Mouse (Mus musculus): ENCODE measurements around the gene Pfas.
A peak's percentile ranks its signal among the peaks of the same experiment; 100 is the strongest.

Pfas gene

DNA sequence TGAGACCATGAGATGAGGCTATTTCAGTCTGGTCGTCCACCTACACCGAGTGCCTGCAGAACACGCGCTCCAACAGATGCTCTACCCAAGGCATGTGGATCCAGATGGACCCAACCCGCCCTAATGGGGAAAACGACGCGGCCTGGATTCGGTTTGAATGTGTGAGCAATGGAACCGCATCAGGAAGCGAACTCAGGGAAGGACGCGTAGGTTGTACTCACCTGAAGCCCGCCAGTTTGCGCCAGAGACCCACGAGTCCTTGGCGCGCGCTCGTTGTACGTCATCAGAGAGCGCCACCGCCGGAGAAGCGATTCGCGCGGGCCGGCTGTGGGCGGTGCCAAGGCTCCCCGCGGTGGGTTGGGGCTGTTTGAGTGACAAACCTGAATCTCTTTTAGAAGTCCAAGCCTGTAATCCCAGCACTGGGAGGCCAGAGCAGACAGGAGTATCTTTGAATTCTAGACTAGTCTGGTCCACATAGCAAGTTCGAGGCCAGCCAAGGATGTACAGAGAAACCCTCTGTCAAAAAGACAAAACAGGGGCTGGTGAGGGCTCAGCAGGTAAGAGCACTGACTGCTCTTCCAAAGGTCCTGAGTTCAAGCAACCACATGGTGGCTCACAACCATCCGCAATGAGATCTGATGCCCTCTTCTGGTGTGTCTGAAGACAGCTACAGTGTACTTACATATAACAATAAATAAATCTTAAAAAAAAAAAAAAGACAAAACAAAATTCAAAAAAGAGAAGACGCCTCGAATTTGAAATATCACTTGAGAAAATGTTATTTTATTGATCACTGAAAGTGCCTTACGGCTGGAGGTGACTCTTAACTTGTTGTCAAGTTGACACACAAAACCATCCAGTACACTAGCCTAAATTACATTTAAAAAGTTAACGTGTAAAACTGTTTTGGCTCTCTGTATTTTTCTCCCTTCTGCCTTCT lies at the start of gene Pfas:
TSS of gene Pfas (minus strand) at position 279 of the 940 bp plus-strand sequence.
- peak; percentile 99 for DNase-seq (ENCODE audit: low read depth, low spot score)

GRCm38 (mm10) chr11:69053848-69054247 lies 45.6 kb upstream of the Pfas start:
- peak; percentile 76 for DNase-seq (ENCODE audit: low read depth, low spot score)

DNA sequence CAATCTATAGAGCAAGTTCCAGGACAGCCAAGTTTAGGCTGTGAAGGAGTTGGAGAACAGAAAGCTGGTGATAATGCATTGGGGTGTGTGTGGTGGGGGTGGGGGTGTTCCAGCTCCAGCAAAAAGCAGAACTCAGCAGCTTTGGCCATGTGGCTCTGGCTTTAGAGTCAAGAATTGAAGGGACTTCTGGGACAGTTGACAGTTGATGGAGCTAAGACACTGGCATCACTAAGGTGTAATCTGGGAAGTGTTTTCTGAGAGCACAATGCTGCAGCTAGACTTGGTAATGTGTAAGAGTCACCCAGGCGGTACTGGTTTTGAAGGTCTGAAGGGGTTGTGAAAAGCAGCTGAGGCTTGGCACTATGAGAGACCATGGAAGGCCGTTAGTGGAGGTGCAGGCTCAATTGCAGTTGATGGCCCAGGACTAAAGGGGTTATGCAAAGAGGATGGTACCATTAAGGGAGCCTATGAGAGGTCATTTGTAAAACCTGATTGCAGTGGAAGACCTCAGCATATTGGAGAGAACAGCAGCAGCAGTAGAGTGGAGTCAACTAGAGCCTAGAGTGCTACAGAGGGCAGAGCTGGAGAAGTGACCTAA lies 44.7 kb upstream of the Pfas start:
- no peak for DNase-seq (ENCODE audit: low read depth, low spot score)

DNA sequence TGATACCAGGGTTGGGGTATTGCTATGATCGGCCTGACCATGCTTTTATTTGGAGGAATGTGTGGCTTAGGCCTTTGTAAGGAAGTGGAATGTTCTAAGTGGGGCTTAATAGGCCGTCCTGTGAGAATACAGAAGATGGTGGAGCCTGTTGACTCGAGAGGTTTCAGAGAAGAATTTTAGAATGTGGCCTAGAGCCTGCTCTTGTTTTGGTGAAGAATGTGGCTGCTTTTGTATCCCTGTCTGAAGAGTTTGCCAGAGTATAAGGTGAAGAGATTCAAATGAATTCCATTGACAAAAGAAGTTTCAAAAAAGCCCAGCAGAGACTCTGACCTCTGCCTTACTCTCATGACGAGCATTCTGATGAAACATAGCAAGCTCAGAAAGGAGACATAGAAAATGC lies 43.5 kb upstream of the Pfas start:
- DNase-seq (ENCODE audit: low read depth, low spot score) = no peak

- DNase-seq (ENCODE audit: low read depth, low spot score) = no peak
These were observed 42.5 kb upstream of the Pfas start for GRCm38 (mm10) chr11:69050748-69051147.

GRCm38 (mm10) chr11:69048151-69048550 lies 39.9 kb upstream of the Pfas start:
- no peak for DNase-seq (ENCODE audit: low read depth, low spot score)

DNA sequence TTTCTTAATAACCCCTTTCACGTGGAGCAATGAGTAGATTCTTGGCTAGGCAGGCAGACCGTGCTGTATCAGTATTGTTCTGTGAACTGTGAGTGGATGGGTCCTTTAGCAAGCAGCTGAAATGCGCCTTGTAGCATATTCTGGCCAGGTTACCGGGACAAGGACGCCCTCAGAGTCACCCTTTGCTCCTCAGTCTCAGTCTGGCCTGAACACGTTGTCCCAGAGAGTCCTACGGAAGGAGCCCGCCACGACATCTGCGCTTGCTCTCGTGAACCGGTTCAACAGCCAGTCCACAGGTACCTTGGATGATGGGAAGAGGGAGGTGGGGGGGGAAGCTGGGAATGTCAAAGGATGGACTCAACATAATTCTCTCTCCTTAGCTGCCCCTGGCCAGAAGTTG lies 39.3 kb upstream of the Pfas start:
- DNase-seq (ENCODE audit: low read depth, low spot score) = no peak

DNA sequence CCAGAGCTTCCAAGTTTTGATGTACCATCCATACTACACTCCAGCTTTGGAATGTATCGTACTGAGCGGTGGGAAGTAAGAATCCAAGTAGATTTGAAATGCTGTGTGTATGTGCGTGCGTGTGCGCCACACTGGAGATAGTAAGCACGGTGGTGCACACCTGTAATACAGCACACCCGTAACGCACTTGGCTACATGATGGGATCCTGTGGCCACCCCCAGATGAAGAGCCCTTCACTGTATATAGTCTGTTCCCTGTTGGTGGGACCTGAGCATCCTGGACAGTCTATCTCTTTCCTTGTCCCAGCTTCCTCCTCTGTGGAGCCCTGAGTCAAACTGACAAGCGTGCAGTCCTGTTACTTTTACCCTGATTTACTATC lies 38.1 kb upstream of the Pfas start:
- no peak for DNase-seq (ENCODE audit: low read depth, low spot score)

GRCm38 (mm10) chr11:69045531-69046394 lies 37.5 kb upstream of the Pfas start, which contains the start of gene Aurkb:
Aurkb (plus strand) TSS chr11:69045647.
- peak; percentile 94 for DNase-seq (ENCODE audit: low read depth, low spot score)

DNA sequence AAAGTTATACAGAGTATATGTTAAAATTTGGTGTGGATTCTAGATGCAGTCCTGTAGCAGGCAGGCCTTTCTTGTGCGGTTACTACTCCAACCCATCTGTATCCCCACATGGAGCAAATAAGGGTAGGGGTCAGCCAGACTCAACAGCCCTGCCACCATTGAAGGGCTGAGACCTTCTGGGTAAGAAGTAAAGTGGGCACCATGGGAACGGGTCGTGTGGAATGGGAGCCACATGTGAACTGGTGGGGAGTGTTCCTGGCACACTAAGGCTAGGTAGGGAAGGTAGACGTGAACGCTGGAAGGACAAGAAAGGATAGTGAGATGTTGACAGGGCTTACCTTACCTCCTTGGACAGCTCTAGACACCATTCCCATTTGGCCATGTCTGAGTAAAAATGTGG lies 29.9 kb upstream of the Pfas start:
- no peak for DNase-seq (ENCODE audit: low read depth, low spot score)

- DNase-seq (ENCODE audit: low read depth, low spot score) = peak; percentile 91
These were observed 29.2 kb upstream of the Pfas start for GRCm38 (mm10) chr11:69037231-69038061.

DNA sequence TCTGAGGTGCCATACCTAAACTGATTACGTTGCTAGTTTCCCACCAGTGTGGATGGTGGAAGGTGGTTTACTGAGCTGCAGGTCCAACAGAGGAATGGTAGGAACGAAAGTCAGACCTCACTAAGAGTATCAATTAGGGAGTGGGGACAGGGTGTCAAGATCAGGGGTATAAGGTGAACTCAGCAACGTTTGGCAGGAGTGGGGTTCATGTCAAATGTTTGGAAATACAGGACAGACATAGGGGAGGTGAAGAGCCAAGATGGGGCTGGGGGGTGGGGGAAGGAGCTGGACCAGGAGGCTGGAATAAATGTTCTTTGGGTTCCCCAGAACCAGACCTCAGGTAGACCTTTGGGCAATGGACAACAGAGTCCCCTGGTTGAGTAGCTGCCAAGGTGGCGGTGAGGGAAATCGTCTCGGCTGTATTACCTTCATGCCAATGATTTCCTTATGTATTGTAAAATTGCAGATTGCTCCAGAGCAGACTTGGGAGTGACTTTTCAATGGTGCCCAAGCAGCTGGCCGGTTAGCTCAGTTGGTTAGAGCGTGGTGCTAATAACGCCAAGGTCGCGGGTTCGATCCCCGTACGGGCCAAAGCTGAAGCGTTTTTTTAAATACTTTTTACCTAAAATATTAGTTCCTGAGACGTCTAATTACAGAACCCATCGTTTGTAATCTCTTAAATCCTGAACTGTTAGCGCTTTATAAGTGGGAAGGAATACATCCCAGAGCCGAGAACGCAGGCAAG lies 28.4 kb upstream of the Pfas start:
- no peak for DNase-seq (ENCODE audit: low read depth, low spot score)

DNA sequence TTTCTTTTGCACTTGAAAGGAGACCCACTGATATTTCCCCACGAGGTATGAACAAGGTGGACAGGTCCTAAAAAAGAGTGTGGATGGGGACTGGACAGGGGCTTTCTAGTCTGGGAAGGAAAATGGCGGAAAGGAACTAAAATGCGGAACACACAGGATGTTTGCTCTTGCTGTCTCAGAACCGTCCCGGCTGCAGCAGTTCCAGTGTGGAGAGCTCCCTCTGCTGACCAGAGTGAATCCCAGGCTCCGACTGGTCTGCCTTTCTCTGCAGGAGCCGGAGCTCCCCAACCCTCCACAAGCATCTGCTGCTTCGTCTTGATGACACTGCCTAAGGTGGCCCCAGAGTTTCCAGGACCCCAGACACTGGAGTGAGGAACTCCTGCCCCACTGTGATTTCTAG lies 27.6 kb upstream of the Pfas start:
- DNase-seq (ENCODE audit: low read depth, low spot score) = peak; percentile 96

GRCm38 (mm10) chr11:69035411-69035810 lies 27.2 kb upstream of the Pfas start:
- no peak for DNase-seq (ENCODE audit: low read depth, low spot score)

- no peak for DNase-seq (ENCODE audit: low read depth, low spot score)
These were observed 26.3 kb upstream of the Pfas start for GRCm38 (mm10) chr11:69034585-69034984.

- DNase-seq (ENCODE audit: low read depth, low spot score) = no peak
These were observed 25.3 kb upstream of the Pfas start for GRCm38 (mm10) chr11:69033552-69033951.

- peak; percentile 93 for DNase-seq (ENCODE audit: low read depth, low spot score)
These were observed 20.5 kb upstream of the Pfas start for GRCm38 (mm10) chr11:69028805-69029204.

- DNase-seq (ENCODE audit: low read depth, low spot score) = peak; percentile 47
These were observed 18.3 kb upstream of the Pfas start for GRCm38 (mm10) chr11:69026562-69026961.

DNA sequence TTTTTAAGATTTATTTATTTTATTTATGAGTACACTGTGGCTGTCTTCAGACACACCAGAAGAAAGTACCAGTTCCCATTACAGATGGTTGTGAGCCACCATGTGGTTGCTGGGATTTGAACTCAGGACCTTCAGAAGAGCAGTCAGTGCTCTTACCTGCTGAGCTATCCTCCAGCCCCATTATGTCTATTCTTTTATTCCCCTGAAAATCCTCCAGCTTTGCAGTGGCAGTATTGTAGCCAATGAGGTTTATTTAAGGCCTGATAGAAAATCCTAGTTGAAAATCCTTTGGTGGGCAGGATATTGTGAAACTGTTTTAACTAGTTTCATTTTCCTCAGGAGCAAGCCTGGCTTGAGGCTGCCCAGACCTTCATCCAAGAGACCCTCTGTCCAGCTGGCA lies 12.4 kb upstream of the Pfas start:
- DNase-seq (ENCODE audit: low read depth, low spot score) = no peak

DNA sequence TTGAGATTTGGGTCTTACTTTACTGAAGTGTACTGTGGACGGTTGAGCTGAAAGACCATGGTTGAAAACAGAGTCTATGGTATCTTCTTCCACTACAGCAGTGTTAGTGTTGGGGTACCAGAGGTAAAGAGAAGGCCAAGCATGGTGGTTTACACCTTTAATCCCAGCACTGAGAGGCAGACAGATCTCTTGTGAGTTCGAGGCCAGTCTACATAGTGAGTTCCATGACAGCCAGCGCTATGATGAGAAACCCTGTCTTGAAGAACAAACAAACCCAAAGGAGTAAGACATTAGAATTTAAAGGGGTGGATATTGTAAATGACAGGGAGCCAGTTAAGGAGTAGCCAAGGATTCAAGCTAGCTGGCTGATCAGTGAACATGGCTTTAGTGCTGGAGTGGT lies 8.5 kb upstream of the Pfas start:
- no peak for DNase-seq (ENCODE audit: low read depth, low spot score)

All from R1 (cell line).